Mouse (Mus musculus): ENCODE data around the gene Raly. TPM values are rescaled to one million over a fixed set of nuclear protein-coding genes. Genes with fewer than 3 reads are reported as not detected.

The Raly gene
- 164 TPM for polyA plus RNA-seq (2017; shearing (Covaris generic))

DNA sequence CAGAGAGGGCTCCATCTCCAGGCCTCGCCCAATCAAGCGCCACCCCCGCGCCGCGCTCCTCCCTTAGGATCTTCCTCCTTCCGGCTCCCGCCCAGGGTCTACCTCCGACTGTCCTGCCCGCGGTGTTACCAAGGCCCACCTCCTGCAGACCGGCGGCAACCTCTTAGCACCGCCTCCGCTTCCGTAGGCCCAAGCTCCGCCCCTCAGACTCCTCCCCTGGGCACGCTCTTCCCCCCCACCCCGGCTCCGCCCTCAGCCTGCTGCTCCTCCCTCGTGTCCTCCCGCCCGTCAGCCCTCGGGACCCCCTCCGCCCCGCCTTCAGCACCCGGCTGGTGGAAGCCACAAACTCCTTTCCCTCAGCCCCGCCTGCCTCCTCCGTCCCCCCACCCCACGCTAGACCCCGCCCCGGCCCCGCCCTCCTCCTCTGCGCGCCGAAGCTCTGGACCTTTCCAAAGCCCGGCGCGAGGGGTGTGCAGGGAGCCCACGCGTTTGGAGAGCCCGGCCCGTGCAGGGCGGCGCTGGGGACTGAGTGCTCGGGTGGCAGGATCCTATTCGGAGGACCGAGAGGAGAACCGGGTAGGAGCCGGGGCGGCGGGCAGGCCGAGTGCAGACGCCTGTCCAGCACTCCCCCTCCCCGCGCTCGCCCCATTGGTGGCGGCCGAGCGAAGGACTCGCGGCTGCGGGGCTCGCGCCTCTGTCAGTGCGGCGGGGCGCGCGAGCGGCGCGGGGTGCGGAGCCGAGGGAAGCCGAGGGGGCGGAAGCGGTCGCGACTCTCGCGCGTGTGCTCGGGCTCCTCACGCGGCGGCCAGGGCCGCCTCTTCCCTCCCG, at the start of gene Raly, which contains the start of gene a:
Gene Raly, plus strand, starts transcription at position 441 of the 828 bp plus-strand sequence.
Gene a, plus strand, starts transcription at position 747 of the 828 bp plus-strand sequence.

DNA sequence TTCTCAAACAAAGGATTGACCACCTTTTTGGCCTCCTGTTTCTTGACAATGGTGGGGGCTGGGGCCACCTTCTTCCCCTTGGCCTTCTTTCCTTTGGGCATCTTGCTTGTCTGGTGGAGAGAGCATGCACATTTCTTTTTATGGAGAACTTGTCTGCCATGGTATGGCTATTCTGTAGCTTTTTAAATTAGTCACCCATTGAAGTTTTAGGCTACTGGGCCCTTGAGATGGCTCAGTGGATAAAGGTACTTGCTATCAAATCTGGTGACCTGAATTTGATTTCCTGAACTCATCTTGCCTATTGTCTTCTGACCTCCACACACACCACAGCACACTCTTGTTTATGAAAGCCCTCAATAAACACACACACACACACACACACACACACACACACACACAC, 21.0 kb upstream of the Raly start, which contains the start of gene Gm14214:
Gene Gm14214, minus strand, starts transcription at position 101 of the 400 bp plus-strand sequence.

DNA sequence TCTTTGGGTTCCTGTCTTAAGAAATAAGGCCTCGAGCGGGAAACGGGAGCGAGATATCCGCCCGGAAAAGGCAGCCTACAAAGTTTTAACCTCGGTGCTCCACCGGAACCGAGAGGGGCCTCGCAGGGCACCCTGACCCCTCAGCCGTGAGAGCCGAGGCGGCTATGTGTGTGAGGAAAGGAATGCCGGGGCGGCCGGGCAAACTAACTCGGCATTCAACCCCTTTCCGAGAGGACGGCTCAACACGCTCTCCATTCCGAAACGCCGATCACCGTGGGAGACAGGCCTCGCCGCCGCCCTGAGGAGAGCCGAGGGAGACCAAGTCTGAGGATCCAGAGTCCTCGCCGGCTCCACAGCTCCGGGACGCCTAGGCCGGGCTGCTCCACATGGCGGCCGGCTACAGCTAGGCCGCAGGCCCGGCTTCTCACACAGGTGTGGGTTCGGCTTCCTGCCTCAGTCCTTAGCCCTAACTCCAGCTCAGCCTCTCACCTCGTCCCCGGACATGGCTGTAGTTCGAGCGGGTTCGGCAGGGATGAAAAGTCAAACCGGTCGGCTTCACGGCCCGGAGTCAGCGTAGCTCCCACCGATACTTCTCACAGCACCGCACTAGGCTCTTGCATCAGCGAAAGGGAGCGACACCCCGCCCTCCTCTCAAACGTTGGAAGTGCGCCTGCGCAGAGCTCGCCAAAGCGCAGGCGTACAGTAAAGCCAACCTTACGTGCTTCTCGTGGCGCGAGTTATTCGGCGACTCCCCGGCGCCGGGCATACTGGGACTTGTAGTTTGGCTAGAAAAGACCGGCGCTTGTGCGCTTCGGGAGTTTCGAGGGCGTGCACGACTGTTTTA, 101.5 kb downstream of the Raly start, which contains the start of gene Eif2s2:
Gene Eif2s2, minus strand, starts transcription at position 735 of the 844 bp plus-strand sequence.

Other genes starting within 250 kb of the Raly start
- gene 1700003F12Rik, start 244.0 kb upstream of the Raly start, polyA plus RNA-seq (2017; shearing (Covaris generic)) = not detected
- not detected for gene Actl10, start 239.3 kb upstream of the Raly start, polyA plus RNA-seq (2017; shearing (Covaris generic))
- gene Necab3, start 232.2 kb upstream of the Raly start, polyA plus RNA-seq (2017; shearing (Covaris generic)) = 0.63 TPM
- gene E2f1, start 221.2 kb upstream of the Raly start, polyA plus RNA-seq (2017; shearing (Covaris generic)) = 2.8 TPM
- gene Pxmp4, start 187.4 kb upstream of the Raly start, polyA plus RNA-seq (2017; shearing (Covaris generic)) = 24.9 TPM
- gene Zfp341, start 177.8 kb upstream of the Raly start, polyA plus RNA-seq (2017; shearing (Covaris generic)) = 0.77 TPM
- 0.50 TPM for gene 4930519P11Rik, start 177.7 kb upstream of the Raly start, polyA plus RNA-seq (2017; shearing (Covaris generic))
- gene Chmp4b, start 139.4 kb upstream of the Raly start, polyA plus RNA-seq (2017; shearing (Covaris generic)) = 12.1 TPM
- 0.29 TPM for gene Gm14214, start 21.1 kb upstream of the Raly start, polyA plus RNA-seq (2017; shearing (Covaris generic))
- gene a, start 306 bp downstream of the Raly start, polyA plus RNA-seq (2017; shearing (Covaris generic)) = 0.37 TPM
- 53.4 TPM for gene Eif2s2, start 101.8 kb downstream of the Raly start, polyA plus RNA-seq (2017; shearing (Covaris generic))
- 0.18 TPM for gene Gm14226, start 227.2 kb downstream of the Raly start, polyA plus RNA-seq (2017; shearing (Covaris generic))